Mouse (Mus musculus) embryonic facial prominence, embryonic 14.5 days (tissue): ENCODE data around the gene Arpc5. TPM values are rescaled to one million over a fixed set of nuclear protein-coding genes. Genes with fewer than 3 reads are reported as not detected.

Experiments
- ATAC-seq: fragments of 200-750 bp; cut with Nextera tagmentation; 2 replicates; pipeline ENCODE4 v1.8.0; 2017; ENCODE audit warnings: low read depth, moderate number of reproducible peaks, moderate TSS enrichment
- DNase-seq: peaks from one replicate; pipeline ENCODE4 v3.0.0-alpha.2; 2015; ENCODE audit warnings: low spot score
- H3K27ac ChIP-seq: fragments of 300-500 bp; sonication (generic); replicated peaks from 2 replicates; pipeline ENCODE4 v1.5.1; 2014; ENCODE audit warnings: low read depth, mild to moderate bottlenecking, low read length, moderate library complexity
- H3K27me3 ChIP-seq: fragments of 300-500 bp; sonication (generic); replicated peaks from 2 replicates; pipeline ENCODE4 v1.6.1; 2014; ENCODE audit warnings: low read length; ENCODE audit not compliant: control insufficient read depth, insufficient read depth
- H3K36me3 ChIP-seq: fragments of 300-500 bp; sonication (generic); 2 replicates; pipeline ENCODE4 v1.6.1; 2014; ENCODE audit warnings: low read length, mixed read lengths; ENCODE audit not compliant: control insufficient read depth, insufficient read depth
- H3K4me1 ChIP-seq: fragments of 300-500 bp; sonication (generic); 2 replicates; pipeline ENCODE4 v1.6.1; 2014; ENCODE audit warnings: antibody characterized with exemption, low read length; ENCODE audit not compliant: control insufficient read depth, insufficient read depth
- H3K4me2 ChIP-seq: fragments of 300-500 bp; sonication (generic); 2 replicates; pipeline ENCODE4 v1.6.1; 2014; ENCODE audit warnings: low read depth, mild to moderate bottlenecking, low read length, moderate library complexity, mixed read lengths
- H3K4me3 ChIP-seq: fragments of 300-500 bp; sonication (generic); 2 replicates; pipeline ENCODE4 v1.5.1; 2014; ENCODE audit warnings: low read depth, mild to moderate bottlenecking, low read length
- H3K9ac ChIP-seq: fragments of 300-500 bp; sonication (generic); 2 replicates; pipeline ENCODE4 v1.6.1; 2014; ENCODE audit warnings: low read depth, mild to moderate bottlenecking, low read length, moderate library complexity, mixed read lengths
- H3K9me3 ChIP-seq: fragments of 300-500 bp; sonication (generic); 2 replicates; pipeline ENCODE4 v1.6.1; 2016; ENCODE audit warnings: low read length; ENCODE audit not compliant: control insufficient read depth
- WGBS: fragments of 180-500 bp; shearing (Covaris S2); extraction: QIAGEN DNeasy Blood & Tissue Kit; methylation state at CpG from one replicate; pipeline ENCODE4 v1.1.7; 2014; 5-methylcytosine and 5-hydroxymethylcytosine counted together
- polyA plus RNA-seq: library from polyadenylated mRNA; unstranded; fragments of >200 nt; fragmentation: Nextera tagmentation; extraction: Ambion mirVana; gene quantifications from 2 replicates; pipeline ENCODE4 v1.2.1, GENCODE M21; 2014

The Arpc5 gene
- polyA plus RNA-seq, 1 experiment from 2014 or later, result 267 TPM

DNA sequence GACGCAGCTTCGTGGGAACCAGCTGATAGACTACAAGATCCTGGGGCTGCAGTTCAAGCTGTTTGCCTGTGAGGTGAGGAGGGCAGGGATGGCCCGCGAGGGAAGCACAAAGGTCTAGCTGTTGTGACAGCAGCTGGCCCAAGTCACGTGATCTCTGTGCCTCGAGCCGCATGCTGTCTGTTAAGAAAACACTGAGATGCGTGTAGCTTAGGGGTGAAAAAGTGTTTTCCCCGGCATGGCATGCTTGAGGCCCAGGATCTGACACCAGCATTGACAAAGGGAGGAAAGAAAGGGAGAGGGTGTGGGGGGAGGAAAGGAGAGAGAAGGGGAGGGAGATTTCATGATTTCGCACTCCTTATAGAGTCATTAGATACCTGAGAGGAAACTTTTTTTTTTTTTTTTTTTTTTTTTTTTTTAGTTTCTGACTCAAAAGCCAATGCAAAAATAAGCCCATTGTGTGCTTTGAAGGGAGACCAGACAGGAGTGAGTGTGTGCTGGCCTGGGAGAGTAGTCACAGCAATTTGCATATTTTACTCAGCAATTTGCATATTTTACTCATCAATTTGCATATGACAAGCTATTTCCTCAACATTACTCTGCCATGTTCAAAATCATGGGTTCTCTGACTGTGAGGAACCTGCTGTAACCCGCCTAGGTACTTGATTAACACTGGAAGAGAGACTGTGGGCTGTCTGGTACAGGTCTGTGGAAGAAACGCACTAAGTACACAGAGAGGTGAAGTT, 50.9 kb downstream of the Arpc5 start:
- 25% methylated on average over 12 of the region's 12 CpGs for WGBS
- peak; percentile 45 for DNase-seq
- Histone ChIP-seq H3K4me2 (no peak overlapping the region), H3K4me3 (no peak overlapping the region), H3K27me3 (no peaks in the 10 kb centered on the region), H3K9ac (no peak overlapping the region), H3K36me3 (no peaks in the 10 kb centered on the region), H3K27ac (0 out of 2 replicates have a peak overlapping the region, but pooled peaks have one; percentile 28), H3K9me3 (no peaks in the 10 kb centered on the region), H3K4me1 (peaks cover 17% of the 10 kb centered on the region; the same call in 1 of the 2 replicates)
- ATAC-seq, result no peak

DNA sequence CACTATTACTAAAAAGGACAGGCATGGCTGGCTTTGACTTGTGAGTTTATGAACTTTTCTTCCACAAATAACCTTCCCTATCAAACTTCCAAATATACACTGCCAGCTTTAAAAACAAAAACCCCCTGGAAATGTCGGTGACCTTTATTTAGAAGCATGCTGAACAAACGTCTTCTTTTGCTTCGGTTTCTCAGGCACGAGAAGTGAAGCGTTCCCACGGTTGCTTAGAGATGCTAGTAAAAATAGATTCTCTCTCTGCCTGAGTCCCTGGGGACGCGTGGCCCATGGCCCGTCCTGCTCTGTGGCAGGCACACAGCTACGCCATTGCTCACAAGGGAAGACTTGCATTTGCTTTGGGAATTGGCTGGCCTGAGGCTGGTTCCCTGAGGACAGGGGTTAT, 51.5 kb downstream of the Arpc5 start:
- peak; percentile 67 for DNase-seq
- 0 out of 2 replicates have a peak overlapping the region, but pooled peaks have one; percentile 28 for H3K27ac ChIP-seq
- no peak overlapping the region for H3K4me3 ChIP-seq
- no peak for ATAC-seq
- H3K4me1 ChIP-seq, result peaks cover 17% of the 10 kb centered on the region; the same call in 1 of the 2 replicates
- no peak overlapping the region for H3K4me2 ChIP-seq
- no peaks in the 10 kb centered on the region for H3K36me3 ChIP-seq
- H3K27me3 ChIP-seq, result no peaks in the 10 kb centered on the region
- 34% methylated on average over 10 of the region's 10 CpGs for WGBS
- H3K9ac ChIP-seq, result no peak overlapping the region
- no peaks in the 10 kb centered on the region for H3K9me3 ChIP-seq

DNA sequence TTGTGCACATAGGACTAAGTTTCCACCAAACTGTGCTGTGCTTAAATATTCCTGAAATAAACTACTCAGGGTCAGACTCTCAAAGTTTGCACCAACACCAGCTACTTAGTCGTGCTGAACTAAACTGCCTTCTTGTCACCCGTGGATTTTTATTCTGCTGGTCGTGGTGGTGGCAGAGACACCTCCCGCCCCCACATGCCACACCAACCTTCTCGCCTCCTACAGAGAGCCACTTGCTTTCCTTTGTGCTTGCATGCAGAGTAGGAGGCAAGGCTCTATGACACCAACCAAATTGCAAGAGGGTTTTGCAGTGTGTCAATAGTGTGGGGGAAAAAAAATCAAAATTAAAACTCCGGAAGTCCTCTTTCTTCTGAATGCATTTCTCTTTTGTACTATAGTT, 53.2 kb downstream of the Arpc5 start:
- 87% methylated on average over 6 of the region's 6 CpGs for WGBS
- ATAC-seq (no peak), DNase-seq (no peak)
- Histone ChIP-seq H3K36me3 (no peaks in the 10 kb centered on the region), H3K4me2 (no peak overlapping the region), H3K9ac (no peak overlapping the region), H3K4me3 (no peak overlapping the region), H3K9me3 (no peaks in the 10 kb centered on the region), H3K4me1 (peaks cover 17% of the 10 kb centered on the region; the same call in 1 of the 2 replicates), H3K27ac (no peak overlapping the region), H3K27me3 (no peaks in the 10 kb centered on the region)

DNA sequence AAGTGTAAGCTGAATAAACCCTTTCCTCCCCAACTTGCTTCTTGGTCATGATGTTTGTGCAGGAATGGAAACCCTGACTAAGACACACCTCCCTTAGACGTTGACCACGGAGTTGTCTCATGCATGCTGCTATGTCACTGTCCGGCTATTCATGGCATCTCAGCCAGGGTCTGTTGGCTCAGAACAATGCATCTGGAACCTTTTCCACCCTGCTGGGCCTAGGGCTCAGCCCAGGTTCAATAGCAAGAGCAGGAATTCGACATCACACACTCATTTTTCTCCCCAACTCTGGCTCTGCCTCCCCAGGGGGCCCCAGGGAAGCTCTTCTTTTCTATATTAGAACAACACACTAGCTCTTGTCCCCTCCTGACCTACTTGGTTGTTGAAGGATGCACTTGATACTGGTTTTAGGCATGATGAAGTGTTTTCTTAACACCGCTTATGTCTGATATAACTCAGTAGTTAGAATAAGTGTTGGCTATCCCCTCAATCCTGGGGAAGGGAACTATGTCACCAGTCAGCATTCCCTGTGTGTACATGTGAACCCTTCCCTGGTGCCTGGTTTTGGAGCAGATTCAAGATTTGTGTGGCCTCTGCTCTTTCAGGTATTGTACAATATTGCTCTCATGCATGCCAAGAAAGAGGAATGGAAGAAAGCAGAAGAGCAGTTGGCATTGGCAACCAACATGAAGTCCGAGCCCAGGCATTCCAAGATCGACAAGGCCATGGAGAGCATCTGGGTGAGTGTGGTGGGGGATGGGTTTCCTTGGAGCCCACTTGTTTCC, 54.8 kb downstream of the Arpc5 start:
- Histone ChIP-seq H3K27me3 (no peaks in the 10 kb centered on the region), H3K4me1 (peaks cover 12% of the 10 kb centered on the region; the same call in 1 of the 2 replicates), H3K36me3 (no peaks in the 10 kb centered on the region), H3K9me3 (no peaks in the 10 kb centered on the region), H3K27ac (no peak overlapping the region), H3K4me2 (no peak overlapping the region), H3K4me3 (no peak overlapping the region), H3K9ac (no peak overlapping the region)
- 74% methylated on average over 7 of the region's 7 CpGs for WGBS
- ATAC-seq (no peak), DNase-seq (no peak)

DNA sequence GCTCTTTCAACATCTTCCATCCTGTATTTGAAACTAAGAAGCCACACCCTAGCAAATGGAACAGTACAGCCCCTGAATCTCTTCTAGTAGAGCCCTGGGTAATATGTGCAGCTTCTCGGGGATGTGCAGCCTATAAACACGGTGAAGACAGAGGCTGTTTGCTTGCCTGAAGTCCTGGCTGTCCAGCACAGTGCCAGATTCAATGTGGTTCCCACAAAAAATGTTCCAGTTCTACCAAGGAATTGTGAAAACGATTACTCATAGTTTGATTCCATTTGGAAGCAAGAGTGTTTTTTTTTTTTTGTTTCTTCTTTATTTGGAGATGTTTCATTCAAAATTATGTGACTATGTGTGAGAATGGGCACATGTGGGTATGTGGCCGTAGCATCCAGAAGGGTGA, 55.4 kb downstream of the Arpc5 start:
- no peak overlapping the region for H3K27ac ChIP-seq
- no peak for ATAC-seq
- no peak overlapping the region for H3K4me3 ChIP-seq
- no peaks in the 10 kb centered on the region for H3K36me3 ChIP-seq
- H3K4me1 ChIP-seq, result peaks cover 12% of the 10 kb centered on the region; the same call in 1 of the 2 replicates
- no peaks in the 10 kb centered on the region for H3K9me3 ChIP-seq
- WGBS, result 87% methylated on average over 4 of the region's 4 CpGs
- H3K4me2 ChIP-seq, result no peak overlapping the region
- H3K9ac ChIP-seq, result no peak overlapping the region
- no peaks in the 10 kb centered on the region for H3K27me3 ChIP-seq
- no peak for DNase-seq

DNA sequence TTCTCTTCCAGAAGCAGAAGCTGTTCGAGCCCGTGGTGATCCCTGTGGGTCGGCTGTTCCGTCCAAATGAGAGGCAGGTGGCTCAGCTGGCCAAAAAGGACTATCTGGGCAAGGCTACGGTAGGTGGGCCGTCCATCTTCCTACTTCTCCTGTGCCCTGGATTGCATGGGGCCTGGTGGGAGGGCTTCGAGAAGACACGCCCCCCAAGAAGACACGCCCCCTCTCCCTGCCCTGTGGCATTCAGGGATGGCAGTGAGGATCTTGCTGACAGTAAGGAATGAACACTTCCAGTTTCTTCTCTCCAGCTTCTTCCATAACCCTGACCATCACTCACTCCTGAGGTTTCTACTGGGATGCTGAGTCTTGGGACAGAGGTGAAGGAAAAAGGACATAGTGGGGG, 57.9 kb downstream of the Arpc5 start:
- Histone ChIP-seq H3K36me3 (no peaks in the 10 kb centered on the region), H3K4me1 (no peaks in the 10 kb centered on the region), H3K4me3 (no peak overlapping the region), H3K4me2 (no peak overlapping the region), H3K27ac (no peak overlapping the region), H3K9ac (no peak overlapping the region), H3K27me3 (no peaks in the 10 kb centered on the region), H3K9me3 (no peaks in the 10 kb centered on the region)
- DNase-seq (no peak), ATAC-seq (no peak)
- WGBS, result 75% methylated on average over 9 of the region's 9 CpGs

Other genes with a start within 250 kb of the Arpc5 start
- gene Apobec4, start 16.0 kb upstream of the Arpc5 start, polyA plus RNA-seq, result 0.13 and 0.25 TPM in 2 replicates
- 43.7 and 50.7 TPM in 2 replicates for gene Rgl1, start 191 bp upstream of the Arpc5 start, polyA plus RNA-seq
- 5.9 and 6.1 TPM in 2 replicates for gene Ncf2, start 33.7 kb downstream of the Arpc5 start, polyA plus RNA-seq
- 29.5 and 31.6 TPM in 2 replicates for gene Smg7, start 136.1 kb downstream of the Arpc5 start, polyA plus RNA-seq
- 3.7 and 5.3 TPM in 2 replicates for gene Nmnat2, start 188.5 kb downstream of the Arpc5 start, polyA plus RNA-seq